Mouse (Mus musculus) embryonic facial prominence, embryonic 13.5 days (tissue): ENCODE measurements around the gene Tmem201. TPM values are rescaled to one million over a fixed set of nuclear protein-coding genes. Genes with fewer than 3 reads are reported as not detected.
A peak's percentile ranks its signal among the peaks of the same experiment; 100 is the strongest.

Experiments used
- ATAC-seq: fragments of 200-750 bp; cut with Nextera tagmentation; 2 replicates; pipeline ENCODE4 v1.8.0; 2017; ENCODE audit warnings: low read depth; ENCODE audit not compliant: insufficient number of reproducible peaks, insufficient read depth, low FRiP score, low TSS enrichment
- H3K27ac ChIP-seq: fragments of 300-500 bp; sonication (generic); 2 replicates; pipeline ENCODE4 v1.5.1; 2015; ENCODE audit warnings: moderate library complexity, mild to moderate bottlenecking, inconsistent platforms
- H3K27me3 ChIP-seq: fragments of 300-500 bp; sonication (generic); 2 replicates; pipeline ENCODE4 v1.6.1; 2015; ENCODE audit warnings: mild to moderate bottlenecking, inconsistent platforms
- H3K36me3 ChIP-seq: fragments of 300-500 bp; sonication (generic); 2 replicates; pipeline ENCODE4 v1.6.1; 2015; ENCODE audit warnings: mild to moderate bottlenecking, inconsistent platforms
- H3K4me1 ChIP-seq: fragments of 300-500 bp; sonication (generic); 2 replicates; pipeline ENCODE4 v1.6.1; 2015; ENCODE audit warnings: inconsistent platforms
- H3K4me2 ChIP-seq: fragments of 300-500 bp; sonication (generic); 2 replicates; pipeline ENCODE4 v1.6.1; 2015; ENCODE audit warnings: moderate library complexity, mild to moderate bottlenecking, inconsistent platforms
- H3K4me3 ChIP-seq: fragments of 300-500 bp; sonication (generic); 2 replicates; pipeline ENCODE4 v1.5.1; 2015; ENCODE audit warnings: mild to moderate bottlenecking, inconsistent platforms
- H3K9ac ChIP-seq: fragments of 300-500 bp; sonication (generic); 2 replicates; pipeline ENCODE4 v1.6.1; 2015; ENCODE audit warnings: mild to moderate bottlenecking, inconsistent platforms
- H3K9me3 ChIP-seq: fragments of 300-500 bp; sonication (generic); 2 replicates; pipeline ENCODE4 v1.6.1; 2016; ENCODE audit warnings: inconsistent platforms
- WGBS: fragments of 180-500 bp; shearing (Covaris S2); methylation state at CpG from one replicate; pipeline ENCODE4 v1.1.7; 2015; ENCODE audit warnings: mixed read lengths; 5-methylcytosine and 5-hydroxymethylcytosine counted together
- polyA plus RNA-seq: library from polyadenylated mRNA; unstranded; fragments of >200 nt; fragmentation: Nextera tagmentation; extraction: Ambion mirVana; gene quantifications from 2 replicates; pipeline ENCODE4 v1.2.1, GENCODE M21; 2015

The Tmem201 gene
- polyA plus RNA-seq, 1 experiment from 2014 or later = 33.7 TPM

GRCm38 (mm10) chr4:149749003-149749662 is 11.3 kb upstream of the Tmem201 start:
- Histone ChIP-seq H3K27ac (no peak overlapping the region), H3K4me3 (no peak overlapping the region), H3K36me3 (peaks cover 23% of the 10 kb centered on the region), H3K4me1 (peaks cover 10% of the 10 kb centered on the region; the same call in 1 of the 2 replicates), H3K27me3 (no peaks in the 10 kb centered on the region), H3K4me2 (no peak overlapping the region), H3K9me3 (no peaks in the 10 kb centered on the region), H3K9ac (no peak overlapping the region)
- WGBS = 82% methylated on average over 18 of the region's 18 CpGs
- no peak for ATAC-seq

DNA sequence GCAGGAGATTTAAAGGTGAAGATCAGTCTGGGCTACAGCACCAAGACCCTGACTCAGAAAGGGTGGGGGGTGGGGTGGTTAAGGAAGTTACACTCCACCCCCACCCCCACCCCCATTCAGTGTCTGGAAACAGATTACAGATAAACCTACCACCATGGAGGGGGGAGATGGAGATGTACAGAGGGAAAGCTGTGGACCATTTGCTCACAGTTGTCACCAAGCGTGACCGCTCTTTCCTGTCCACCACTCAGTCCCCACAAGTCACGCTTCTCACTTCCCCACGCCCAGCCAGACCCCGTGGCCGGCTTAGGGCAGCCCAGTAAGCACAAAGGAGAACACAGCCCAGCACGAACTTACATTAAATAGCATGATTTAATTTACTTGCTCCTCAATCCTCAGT is 6.3 kb upstream of the Tmem201 start:
- Histone ChIP-seq H3K9me3 (no peaks in the 10 kb centered on the region), H3K27ac (no peak overlapping the region), H3K27me3 (no peaks in the 10 kb centered on the region), H3K9ac (no peak overlapping the region), H3K4me3 (no peak overlapping the region), H3K4me2 (no peak overlapping the region), H3K36me3 (peaks cover 40% of the 10 kb centered on the region), H3K4me1 (no peaks in the 10 kb centered on the region)
- 86% methylated on average over 7 of the region's 7 CpGs for WGBS
- no peak for ATAC-seq

DNA sequence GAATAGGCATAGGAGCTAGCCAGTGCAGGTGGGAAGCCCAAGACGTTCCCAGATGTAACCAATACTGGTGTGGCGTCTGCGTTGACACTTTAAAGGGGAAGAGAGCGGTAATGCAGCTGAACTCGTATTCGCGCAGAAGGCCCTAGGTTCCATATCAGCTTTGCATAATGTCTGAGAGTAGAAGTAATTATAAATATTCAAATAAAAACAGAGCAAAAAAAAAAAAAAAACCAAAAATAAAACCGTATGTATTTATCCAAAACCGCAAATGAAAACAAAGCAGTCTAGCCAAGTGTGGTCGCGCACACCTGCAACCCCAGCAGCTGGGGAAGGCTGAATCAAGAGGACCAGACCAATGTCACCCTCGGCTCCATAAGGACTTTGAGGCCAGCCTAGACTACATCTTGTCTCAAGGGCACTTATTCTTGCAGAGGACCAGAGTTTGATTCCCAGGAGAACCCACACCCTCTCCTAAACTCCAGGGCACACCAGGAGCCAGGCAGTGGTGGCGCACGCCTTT is 4.2 kb upstream of the Tmem201 start:
- 91% methylated on average over 14 of the region's 14 CpGs for WGBS

DNA sequence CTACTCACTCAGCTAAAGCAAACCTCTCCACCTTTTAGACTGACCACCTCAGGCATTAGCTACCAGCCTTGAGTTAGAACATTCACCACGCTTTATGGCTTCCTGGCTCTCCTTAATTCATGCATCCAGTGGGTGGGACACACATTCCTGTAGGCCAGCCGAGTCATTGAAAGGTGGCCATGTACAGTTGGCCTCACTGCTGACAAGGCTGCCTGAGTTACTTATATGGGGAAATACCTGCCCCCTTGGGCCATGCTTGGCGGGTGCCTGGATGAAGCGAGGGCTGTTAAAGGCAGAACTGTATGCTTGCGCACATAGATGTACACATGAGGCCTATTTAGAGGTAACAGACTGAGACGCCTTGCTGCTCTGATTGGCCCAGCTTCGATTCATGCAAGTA is 2.5 kb upstream of the Tmem201 start:
- Histone ChIP-seq H3K27ac (no peak overlapping the region), H3K36me3 (peaks cover 27% of the 10 kb centered on the region), H3K27me3 (no peaks in the 10 kb centered on the region), H3K4me2 (no peak overlapping the region), H3K9me3 (no peaks in the 10 kb centered on the region), H3K4me3 (no peak overlapping the region), H3K4me1 (peaks cover 26% of the 10 kb centered on the region), H3K9ac (no peak overlapping the region)
- WGBS = 81% methylated on average over 7 of the region's 7 CpGs
- no peak for ATAC-seq

More for the DNA sequence above, 4.2 kb upstream of the Tmem201 start:
- no peak overlapping the region for H3K4me3 ChIP-seq
- H3K4me1 ChIP-seq = peaks cover 8% of the 10 kb centered on the region
- H3K9me3 ChIP-seq = no peaks in the 10 kb centered on the region
- H3K9ac ChIP-seq = no peak overlapping the region
- no peak overlapping the region for H3K27ac ChIP-seq
- no peak for ATAC-seq
- H3K36me3 ChIP-seq = peaks cover 33% of the 10 kb centered on the region
- H3K27me3 ChIP-seq = no peaks in the 10 kb centered on the region
- H3K4me2 ChIP-seq = no peak overlapping the region

GRCm38 (mm10) chr4:149739478-149739877 is 1.6 kb upstream of the Tmem201 start:
- ATAC-seq = no peak
- Histone ChIP-seq H3K36me3 (peaks cover 20% of the 10 kb centered on the region), H3K4me2 (no peak overlapping the region), H3K9ac (no peak overlapping the region), H3K4me3 (no peak overlapping the region), H3K9me3 (no peaks in the 10 kb centered on the region), H3K4me1 (peaks cover 34% of the 10 kb centered on the region), H3K27me3 (no peaks in the 10 kb centered on the region), H3K27ac (no peak overlapping the region)
- WGBS = 84% methylated on average over 5 of the region's 5 CpGs

GRCm38 (mm10) chr4:149736581-149736980 is 1.3 kb downstream of the Tmem201 start:
- H3K4me3 ChIP-seq = peak overlapping the region; percentile 93
- H3K9me3 ChIP-seq = no peaks in the 10 kb centered on the region
- H3K4me1 ChIP-seq = peaks cover 55% of the 10 kb centered on the region
- H3K27ac ChIP-seq = 0 out of 2 replicates have a peak overlapping the region, but pooled peaks have one; percentile 71
- peak overlapping the region; percentile 97 for H3K4me2 ChIP-seq
- no peak for ATAC-seq
- H3K9ac ChIP-seq = peak overlapping the region; percentile 93
- no peaks in the 10 kb centered on the region for H3K27me3 ChIP-seq
- 29% methylated on average over 4 of the region's 4 CpGs for WGBS
- H3K36me3 ChIP-seq = peaks cover 8% of the 10 kb centered on the region

GRCm38 (mm10) chr4:149735624-149736250 is 2.1 kb downstream of the Tmem201 start:
- Histone ChIP-seq H3K36me3 (peaks cover 12% of the 10 kb centered on the region), H3K4me2 (peak overlapping the region; percentile 97), H3K9me3 (no peaks in the 10 kb centered on the region), H3K27ac (no peak overlapping the region), H3K9ac (peak overlapping the region; percentile 49; the same call in 1 of the 2 replicates), H3K4me1 (peaks cover 58% of the 10 kb centered on the region), H3K27me3 (no peaks in the 10 kb centered on the region), H3K4me3 (peak overlapping the region; percentile 93; the same call in 1 of the 2 replicates)
- no peak for ATAC-seq
- 81% methylated on average over 5 of the region's 5 CpGs for WGBS

- 0 out of 2 replicates have a peak overlapping the region, but pooled peaks have one; percentile 40 for H3K9ac ChIP-seq
- no peak overlapping the region for H3K27ac ChIP-seq
- H3K4me2 ChIP-seq = no peak overlapping the region
- no peaks in the 10 kb centered on the region for H3K27me3 ChIP-seq
- no peak for ATAC-seq
- peaks cover 16% of the 10 kb centered on the region for H3K36me3 ChIP-seq
- H3K9me3 ChIP-seq = no peaks in the 10 kb centered on the region
- no peak overlapping the region for H3K4me3 ChIP-seq
- H3K4me1 ChIP-seq = peaks cover 59% of the 10 kb centered on the region
- 85% methylated on average over 10 of the region's 10 CpGs for WGBS
Observed at GRCm38 (mm10) chr4:149734730-149735475, 2.9 kb downstream of the Tmem201 start.

DNA sequence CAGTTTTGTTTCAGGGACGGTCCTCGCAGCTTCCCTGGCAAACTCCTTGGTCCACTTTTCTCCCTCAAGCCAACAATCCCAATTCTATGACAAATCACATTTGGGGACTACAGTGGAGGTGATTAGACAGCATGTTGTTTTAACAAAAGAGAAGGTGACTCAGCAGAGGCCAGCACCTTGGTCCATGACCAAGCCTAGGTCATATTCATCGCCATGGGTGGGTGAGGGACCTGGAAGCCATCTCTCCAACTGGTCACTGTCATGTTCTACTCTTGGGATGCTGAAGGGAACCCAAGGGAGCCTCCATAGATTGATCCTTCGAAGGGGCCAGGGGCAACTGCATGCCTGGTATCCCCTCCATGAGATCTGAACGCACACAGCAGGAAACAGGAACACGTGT is 3.6 kb downstream of the Tmem201 start:
- no peak overlapping the region for H3K4me2 ChIP-seq
- H3K4me1 ChIP-seq = peaks cover 60% of the 10 kb centered on the region
- no peak for ATAC-seq
- H3K27ac ChIP-seq = peak overlapping the region; percentile 51; the same call in 1 of the 2 replicates
- 82% methylated on average over 6 of the region's 6 CpGs for WGBS
- H3K36me3 ChIP-seq = peaks cover 23% of the 10 kb centered on the region
- H3K9ac ChIP-seq = peak overlapping the region; percentile 54
- H3K27me3 ChIP-seq = no peaks in the 10 kb centered on the region
- H3K4me3 ChIP-seq = no peak overlapping the region
- H3K9me3 ChIP-seq = no peaks in the 10 kb centered on the region

- H3K4me2 ChIP-seq = peak overlapping the region; percentile 7
- H3K27me3 ChIP-seq = no peaks in the 10 kb centered on the region
- no peak overlapping the region for H3K4me3 ChIP-seq
- WGBS = 40% methylated on average over 6 of the region's 6 CpGs
- H3K9me3 ChIP-seq = no peaks in the 10 kb centered on the region
- peak overlapping the region; percentile 54 for H3K9ac ChIP-seq
- peaks cover 28% of the 10 kb centered on the region for H3K36me3 ChIP-seq
- peak overlapping the region; percentile 51 for H3K27ac ChIP-seq
- H3K4me1 ChIP-seq = peaks cover 64% of the 10 kb centered on the region
- ATAC-seq = no peak
Observed at GRCm38 (mm10) chr4:149733748-149734147, 4.1 kb downstream of the Tmem201 start.

DNA sequence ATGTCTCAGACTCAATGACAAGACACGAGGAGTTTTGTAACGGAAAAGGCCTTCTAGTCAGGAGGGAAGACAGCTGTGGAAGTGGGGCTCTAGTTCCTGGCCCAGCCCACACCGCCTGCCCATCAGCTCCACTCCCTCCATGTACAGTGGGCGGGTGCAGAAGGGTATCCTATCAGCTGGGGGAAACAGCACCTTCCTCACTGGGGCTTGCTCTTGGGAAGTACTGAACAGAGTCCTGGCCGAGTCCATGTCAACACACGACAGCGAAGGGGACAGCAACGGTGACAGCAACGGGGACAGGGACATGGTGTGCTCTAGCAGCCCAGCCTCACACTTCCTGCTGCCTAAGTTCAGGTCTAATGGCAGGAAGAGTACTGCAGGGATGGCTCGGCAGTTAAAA is 5.0 kb downstream of the Tmem201 start:
- no peak for ATAC-seq
- peak overlapping the region; percentile 11; the same call in 1 of the 2 replicates for H3K9ac ChIP-seq

More for the DNA sequence above, 5.0 kb downstream of the Tmem201 start:
- Histone ChIP-seq H3K4me2 (no peak overlapping the region), H3K4me3 (no peak overlapping the region), H3K27me3 (no peaks in the 10 kb centered on the region), H3K36me3 (peaks cover 38% of the 10 kb centered on the region), H3K4me1 (peaks cover 57% of the 10 kb centered on the region), H3K9me3 (no peaks in the 10 kb centered on the region), H3K27ac (no peak overlapping the region)
- 71% methylated on average over 10 of the region's 10 CpGs for WGBS
